Mouse (Mus musculus) thymus, adult 18-20 months (tissue): ENCODE measurements at regions not wholly inside any gene's neighbourhood (a gene's known extent, or its start where the extent isn't known, plus 50 kb on each side); places are given as distances from the start of the nearest gene placed in this dataset.
"Not testable (repeated sequence)": the region's sequence is repeated elsewhere in the genome, so short reads cannot be mapped to it uniquely, and the experiment has no call there.

Source experiments
- DNase-seq, 2 experiments: peaks; one replicate each; pipeline ENCODE4 v3.0.0; 2022; ENCODE audit warnings: mixed read lengths in 2 of 2

DNA sequence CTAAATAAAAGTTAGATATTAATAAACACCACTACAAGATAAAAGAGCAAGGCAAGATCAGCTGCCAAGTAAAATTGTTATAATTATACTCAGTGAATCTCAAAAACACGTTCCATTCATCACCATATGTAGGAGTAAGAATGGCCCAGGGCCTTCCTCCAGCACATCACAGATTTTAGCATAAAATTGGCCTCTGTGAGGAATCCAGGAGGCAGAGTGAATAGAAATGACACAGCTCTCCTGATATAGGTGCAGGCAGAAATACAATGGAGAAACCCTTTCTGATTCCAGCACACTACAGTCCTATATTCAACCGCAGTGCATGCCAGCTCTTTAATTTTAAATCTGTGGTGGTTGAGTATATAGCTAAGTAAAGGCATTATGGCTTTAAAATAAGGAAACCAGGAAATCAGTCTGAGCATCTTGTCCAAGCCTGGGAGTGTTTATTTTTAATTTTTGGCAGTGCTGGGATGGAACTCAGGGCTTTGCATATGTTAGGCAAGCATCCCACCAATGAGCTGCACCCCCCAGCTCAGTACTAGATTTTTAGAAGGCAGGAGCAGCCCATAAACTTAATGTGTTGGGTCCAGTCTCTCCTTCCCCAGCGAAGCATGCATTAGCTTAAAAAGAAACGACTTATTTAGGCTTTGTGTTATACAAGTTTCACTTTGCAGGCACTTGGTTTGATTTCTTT lies 158.3 kb upstream of the Ptprz1 start:
- DNase-seq, result no peak

GRCm38 (mm10) chr6:22716144-22716856 lies 159.0 kb upstream of the Ptprz1 start:
- no peak for DNase-seq

GRCm38 (mm10) chr6:22698187-22698586 lies 177.1 kb upstream of the Ptprz1 start:
- no peak for DNase-seq

DNA sequence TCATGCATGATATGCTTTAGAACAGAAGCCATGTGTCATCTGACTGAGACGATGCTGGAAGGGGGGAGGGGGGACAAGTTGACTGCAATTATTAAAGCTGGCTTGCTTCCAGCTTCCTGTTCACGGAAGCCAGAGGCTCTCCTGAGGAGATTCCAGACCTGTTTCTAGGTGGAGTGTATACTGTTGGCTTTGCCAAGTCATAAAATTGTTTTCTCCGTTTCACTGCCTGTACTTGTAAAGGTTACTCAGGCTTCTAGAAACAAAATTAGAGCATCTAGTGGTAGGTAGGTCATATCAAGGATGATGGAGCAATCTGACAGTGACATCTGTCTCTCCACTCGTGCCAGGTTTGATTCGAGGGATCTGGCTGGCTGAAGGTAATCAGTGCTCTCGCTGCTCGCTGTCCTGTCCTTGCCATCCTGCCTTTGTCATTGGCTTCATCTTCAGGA lies 186.6 kb upstream of the Ptprz1 start:
- no peak for DNase-seq

GRCm38 (mm10) chr6:22674586-22674929 lies 200.7 kb upstream of the Ptprz1 start:
- no peak for DNase-seq

DNA sequence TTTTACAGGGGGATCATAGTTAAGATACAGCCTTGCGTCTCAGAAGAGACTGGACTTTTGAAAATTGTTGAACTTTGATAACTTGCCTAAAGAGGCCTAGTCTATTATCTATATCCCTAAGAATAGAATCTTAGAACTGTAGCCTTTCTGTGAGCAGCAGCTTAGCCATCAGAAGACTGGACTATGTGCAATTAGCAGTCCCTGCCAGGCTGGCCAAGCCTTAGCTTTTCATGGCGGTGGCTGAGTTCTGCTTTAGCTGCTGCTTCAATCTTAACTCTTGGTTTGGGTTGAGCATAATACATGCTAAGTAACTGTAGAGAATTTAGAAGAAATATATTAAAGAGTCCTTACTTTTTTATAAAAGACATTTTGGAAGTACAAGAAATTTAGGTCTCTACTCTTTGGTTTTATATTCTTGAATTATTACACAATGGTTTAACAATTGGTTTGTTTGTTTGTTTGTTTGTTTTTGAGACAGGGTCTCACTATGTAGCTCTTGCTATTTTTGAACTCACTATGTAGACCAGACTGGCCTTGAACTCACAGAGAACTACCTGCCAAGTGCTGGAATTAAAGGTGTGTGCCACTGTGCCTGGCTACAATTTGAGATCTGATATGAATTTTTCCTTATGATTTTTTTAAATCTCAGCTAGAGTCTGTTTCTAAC lies 201.2 kb upstream of the Ptprz1 start:
- DNase-seq, result no peak

DNA sequence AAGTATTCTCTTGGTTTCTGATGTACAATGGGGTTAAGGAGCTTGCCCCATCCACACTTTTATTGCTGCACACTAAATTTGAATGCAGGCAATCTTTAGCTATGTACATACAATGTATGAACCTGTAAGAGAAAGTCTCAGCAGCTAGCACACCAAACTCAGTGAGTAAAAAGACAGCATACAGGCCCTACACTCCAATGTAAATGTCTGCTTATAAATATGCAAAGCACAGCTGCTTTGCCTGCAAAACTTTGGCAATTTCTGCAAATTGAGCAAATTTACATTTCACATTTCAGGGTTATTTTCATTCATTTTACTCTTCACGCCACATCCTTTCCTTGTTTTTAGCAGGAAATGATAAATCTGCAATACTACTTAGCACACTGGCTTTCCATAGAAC lies 203.8 kb upstream of the Ptprz1 start:
- no peak for DNase-seq

GRCm38 (mm10) chr6:22668190-22668975 lies 206.9 kb upstream of the Ptprz1 start:
- DNase-seq, result no peak

GRCm38 (mm10) chr6:22657401-22657800 lies 217.9 kb upstream of the Ptprz1 start:
- DNase-seq, result not testable (repeated sequence)

- no peak for DNase-seq
These were observed 235.2 kb upstream of the Ptprz1 start for GRCm38 (mm10) chr6:22640100-22640499.

DNA sequence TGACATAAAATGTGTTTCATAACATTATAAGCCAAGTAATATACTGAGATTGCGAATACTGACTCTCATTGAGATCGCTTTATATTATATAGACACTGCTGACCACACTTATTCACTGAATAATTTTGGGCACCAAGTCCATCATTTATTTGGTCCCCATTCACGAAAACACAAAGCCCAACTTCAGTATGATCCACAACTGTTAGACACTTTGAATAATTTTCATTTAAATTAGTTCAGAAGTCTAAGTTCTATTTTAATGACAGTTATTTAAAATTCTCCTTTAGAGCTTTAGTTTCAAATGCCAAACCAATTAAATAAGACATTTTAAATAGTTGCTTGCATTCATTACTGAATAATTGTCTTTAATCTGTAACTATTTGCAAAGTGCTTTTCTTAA lies 240.2 kb upstream of the Ptprz1 start:
- DNase-seq, result no peak

DNA sequence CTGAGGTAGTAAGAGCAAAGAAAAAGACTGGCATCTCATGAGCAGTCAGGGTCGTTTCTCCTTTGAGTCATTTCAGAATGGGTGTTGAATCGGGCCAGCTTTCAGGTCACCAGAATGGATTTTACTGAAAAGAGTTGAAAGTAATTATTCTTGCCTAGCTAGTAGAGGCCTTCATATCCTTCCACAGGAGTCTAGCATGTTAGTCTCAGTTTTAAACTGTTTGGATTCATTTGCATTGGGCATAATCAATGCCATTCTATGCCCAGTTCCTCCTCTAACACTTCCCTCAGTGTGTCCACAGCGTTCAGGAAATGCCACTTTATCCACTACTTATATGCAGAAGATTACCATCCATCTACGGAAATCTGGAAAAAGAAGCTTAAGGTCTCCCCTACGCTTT lies 240.6 kb upstream of the Ptprz1 start:
- no peak for DNase-seq

- DNase-seq, result no peak
These were observed 235.5 kb upstream of the Fam3c start for GRCm38 (mm10) chr6:22591592-22591991.

- no peak for DNase-seq
These were observed 228.8 kb upstream of the Fam3c start for GRCm38 (mm10) chr6:22584851-22585250.

DNA sequence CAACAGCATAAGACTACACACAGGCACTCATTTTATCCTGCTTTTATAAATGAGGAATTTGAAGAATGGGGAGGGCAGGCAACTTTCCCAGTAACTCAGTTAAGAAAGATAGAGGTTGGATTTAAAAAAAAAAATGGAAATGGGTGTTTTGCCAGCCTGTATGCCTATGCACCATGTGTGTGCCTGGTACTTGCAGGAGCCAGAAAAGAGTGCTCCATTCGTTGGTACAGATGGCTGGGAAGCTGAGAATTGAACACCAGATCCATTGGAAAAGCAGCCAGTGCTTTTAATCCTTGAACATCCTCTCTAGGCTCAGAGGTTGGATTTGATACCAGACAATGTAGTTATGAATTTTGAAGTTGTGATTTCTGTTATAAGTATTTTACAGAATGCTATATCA lies 216.9 kb upstream of the Fam3c start:
- DNase-seq, result no peak

GRCm38 (mm10) chr6:22567891-22568290 lies 211.8 kb upstream of the Fam3c start:
- no peak for DNase-seq

DNA sequence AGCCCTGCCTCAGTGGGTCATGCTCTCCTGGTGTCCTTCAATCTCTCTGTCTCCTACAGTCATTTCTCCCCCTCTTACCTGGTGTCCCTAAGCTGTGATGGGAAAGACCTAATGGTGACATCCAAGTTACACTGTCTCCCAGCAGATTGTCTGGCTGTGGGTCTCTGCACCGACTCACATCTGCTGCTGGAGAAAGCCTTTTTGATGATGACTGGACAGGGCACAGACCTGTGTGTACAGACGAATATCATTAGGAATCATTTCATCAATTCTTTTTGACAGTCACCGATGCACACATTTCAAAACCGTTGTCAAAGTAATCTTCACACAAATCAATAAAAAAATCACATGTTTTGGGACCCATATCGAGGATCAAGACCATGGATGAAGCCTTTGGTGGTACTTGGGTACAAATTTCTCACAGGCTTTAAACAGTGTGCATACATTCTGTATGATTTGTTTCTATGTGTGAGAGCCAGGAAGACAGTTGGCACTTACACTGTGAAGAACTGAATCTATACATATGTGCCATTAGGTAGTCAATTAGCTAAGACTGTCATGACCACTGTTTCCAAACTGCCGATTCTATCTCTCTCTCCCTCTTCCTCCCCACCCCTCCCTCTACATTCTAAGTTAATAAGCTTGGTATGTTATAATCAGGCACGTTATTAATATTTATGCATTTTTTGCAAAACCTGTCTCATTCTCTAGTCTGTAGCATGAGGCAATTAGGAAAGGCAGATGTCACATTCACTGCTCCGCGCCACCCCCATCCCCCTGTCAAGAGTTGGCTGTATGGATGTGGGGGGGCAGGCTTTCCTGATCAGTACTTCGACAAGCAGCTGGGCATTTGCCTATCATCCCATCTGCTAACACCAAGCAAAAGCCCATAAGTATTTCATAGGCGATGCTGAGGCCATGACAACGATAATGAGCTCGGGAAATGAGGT lies 192.5 kb upstream of the Fam3c start:
- DNase-seq, result no peak

DNA sequence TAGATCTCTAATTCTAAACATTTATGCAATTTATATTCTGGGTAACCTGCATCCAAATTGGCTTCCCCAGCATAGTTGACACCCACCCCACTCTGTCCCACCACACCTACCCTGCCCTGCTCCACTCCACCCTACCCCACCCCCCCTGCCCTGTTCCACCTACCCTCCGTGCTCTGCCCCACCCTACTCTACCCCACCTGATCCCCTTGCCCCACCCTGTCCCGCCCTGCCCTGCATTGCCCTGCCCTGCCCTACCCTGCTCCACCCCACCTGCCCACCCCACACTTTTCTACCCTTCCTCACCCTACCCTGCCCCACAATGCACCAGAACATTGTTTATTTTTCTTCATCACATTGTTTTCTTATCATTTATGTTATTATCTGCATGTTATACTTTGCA lies 185.6 kb upstream of the Fam3c start:
- DNase-seq, result no peak

DNA sequence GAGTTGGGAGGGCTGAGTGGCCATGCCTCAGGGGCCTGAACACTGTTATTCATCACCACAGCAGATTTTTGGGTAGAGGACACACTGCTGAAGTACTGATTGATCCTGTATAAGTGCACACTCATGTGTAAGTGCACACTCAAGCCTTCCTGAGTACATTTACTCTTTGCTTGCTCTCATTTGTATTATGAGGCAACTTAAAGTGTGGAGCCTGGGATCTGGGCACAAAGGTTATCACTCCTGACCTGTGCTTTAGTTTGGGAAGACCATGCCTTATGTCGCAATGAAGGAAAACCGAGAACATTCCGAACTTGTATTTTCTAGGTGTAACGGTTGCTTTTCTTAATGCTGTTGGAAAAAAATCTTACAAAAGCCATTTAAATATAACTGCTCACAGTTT lies 182.2 kb upstream of the Fam3c start:
- DNase-seq, result no peak

DNA sequence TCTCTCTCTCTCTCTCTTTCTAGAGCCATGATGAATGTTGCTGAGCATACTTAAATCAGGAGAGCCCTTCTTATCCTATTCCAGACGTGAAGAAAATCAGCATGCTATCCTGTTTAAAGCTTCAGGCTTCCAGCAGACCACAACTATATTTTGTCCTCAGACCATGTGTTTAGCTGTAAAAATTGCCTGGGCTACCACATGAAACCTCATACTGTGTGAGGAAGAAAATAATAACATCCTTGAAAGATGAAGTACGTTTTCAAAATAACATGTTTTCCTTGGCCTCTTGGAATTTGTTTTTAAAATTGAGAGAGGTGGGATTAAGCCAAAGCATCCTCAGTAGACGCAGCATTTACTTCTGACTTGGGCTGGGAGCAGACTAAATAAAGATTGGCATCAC lies 168.3 kb upstream of the Fam3c start:
- DNase-seq, result no peak

GRCm38 (mm10) chr6:22523582-22524234 lies 167.7 kb upstream of the Fam3c start:
- no peak for DNase-seq

DNA sequence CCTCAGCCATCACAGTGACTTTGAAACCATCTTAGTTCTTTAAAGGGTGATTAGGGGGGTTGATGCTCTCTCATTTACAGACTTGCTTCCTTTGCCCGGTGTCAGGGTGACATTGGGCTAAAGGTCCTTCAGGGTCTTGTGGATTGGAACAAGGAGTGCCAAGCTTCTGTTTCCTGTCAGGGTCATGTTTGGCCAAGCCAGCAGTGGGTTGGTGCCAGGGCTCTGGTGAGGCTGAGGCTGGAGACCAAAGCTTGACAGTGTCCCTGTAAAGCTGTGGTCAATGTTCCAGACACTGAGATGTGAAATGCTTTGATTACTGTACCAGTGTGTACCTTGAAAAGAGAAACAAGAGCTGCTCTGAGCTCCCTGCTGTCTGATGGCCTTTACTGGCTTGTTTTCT lies 150.8 kb upstream of the Fam3c start:
- DNase-seq, result no peak
